Mouse (Mus musculus) neutrophil, adult 5-6 weeks (primary cell): Measurements from ENCODE around the gene Itgb2. TPM values are rescaled to one million over a fixed set of nuclear protein-coding genes. Genes with fewer than 3 reads are reported as not detected.

Experiments used
- ATAC-seq: fragments of 151-379, 151-347 bp; 2 replicates; pipeline ENCODE4 v1.8.0; 2017; ENCODE audit warnings: mild to moderate bottlenecking, moderate TSS enrichment; ENCODE audit not compliant: insufficient number of reproducible peaks, poor library complexity, low FRiP score, severe bottlenecking; ENCODE audit errors: extremely low read depth
- total RNA-seq: library from RNA; stranded (forward); fragments of 200-1000 nt; gene quantifications from 2 replicates; pipeline ENCODE4 v1.2.3, GENCODE M21; 2017

Gene Itgb2
- total RNA-seq, 1 experiment from 2014 or later: 452 TPM

DNA sequence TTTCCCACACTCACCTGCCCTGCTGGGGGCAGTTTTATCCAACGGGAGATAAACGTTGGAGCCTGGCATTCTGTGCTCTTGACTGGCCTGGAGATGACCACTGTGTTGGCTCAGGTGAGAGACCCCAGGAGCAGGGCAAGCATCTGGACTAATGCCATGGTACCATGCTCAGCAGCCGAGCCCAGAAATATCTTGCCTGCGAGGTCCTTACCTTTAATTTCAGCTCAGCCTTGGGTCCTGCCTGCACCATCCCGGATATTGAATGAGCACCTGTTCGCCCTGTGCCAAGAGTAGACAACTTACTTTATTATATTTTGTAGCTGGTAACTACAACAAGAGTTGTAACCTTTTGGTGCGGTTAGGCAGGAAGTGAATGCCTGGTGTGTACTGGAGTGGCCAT lies 76.8 kb downstream of the Itgb2 start:
- no peak; the same call in 1 of the 2 replicates for ATAC-seq

DNA sequence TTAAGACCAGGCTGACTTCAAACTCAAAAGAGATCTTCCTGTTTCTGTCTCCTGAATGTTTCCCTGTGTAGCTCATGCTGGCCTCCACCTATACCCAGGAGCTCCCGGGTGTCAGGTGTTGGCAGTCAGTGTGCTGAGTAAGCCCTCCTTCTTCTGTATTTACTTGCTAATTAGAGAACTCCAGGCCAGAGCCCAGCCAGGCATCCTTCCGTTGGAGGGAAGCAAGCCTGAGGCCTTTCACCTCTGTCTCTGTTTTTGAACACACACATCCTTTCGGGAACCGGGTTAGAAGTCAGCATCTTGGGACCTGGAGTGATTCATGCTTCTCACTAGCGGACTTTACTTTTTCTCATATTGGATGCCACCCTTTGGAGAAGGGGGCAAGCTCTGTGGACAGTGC lies 77.4 kb downstream of the Itgb2 start:
- no peak for ATAC-seq

DNA sequence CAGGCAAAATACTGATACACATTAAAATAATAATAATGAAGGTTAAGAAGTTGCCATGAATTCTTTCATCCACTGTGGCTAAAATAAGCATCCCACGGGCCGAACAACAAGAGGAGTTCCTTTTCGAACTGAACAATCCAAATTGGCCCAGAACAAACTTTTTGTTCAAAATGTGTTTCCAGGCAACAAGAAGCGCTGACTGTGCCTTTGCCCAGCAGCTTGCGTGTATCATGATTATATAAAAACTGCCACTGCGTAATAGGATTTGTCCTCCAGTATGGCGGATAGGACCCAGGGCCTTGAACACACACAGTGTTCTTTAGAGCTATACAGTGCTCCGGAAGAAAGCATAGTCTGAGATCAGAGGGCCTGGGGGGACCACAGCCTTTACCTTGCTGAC lies 78.5 kb downstream of the Itgb2 start:
- ATAC-seq: no peak

DNA sequence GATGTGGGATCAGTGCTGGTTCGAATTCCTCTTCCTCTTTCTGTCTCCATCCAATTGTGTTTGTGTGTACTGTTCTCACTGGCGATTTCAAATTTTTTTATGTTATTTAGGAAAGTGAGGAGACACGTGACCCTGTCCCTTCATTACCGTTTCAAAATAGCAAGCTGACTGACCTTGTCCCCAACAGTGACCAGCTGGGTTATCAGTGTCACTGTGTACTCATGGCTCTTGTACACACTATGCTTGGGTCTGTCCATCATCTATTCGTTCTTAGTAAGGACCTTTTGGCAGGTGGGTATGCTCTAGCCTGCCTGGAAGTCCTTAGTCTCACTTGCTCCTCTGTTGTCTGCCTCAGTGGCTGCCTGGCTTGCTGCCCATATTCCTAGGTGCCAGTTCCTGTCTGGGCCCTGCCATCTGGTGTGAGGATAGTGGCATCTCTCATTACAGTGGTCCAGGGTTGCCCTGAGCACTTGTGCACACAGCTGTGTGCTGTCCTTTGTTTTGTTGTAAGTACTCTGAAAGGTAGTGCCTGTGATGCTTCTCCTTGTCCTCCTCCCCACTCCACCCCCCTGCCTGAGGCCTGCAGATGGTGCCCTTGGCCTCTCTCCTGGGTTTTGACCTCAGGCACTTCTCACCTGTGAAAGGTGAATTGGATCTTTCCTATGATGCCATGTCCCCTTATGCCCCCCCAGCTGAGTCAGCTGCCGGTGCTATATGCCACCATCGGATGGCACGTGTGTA lies 80.3 kb downstream of the Itgb2 start:
- ATAC-seq: no peak

DNA sequence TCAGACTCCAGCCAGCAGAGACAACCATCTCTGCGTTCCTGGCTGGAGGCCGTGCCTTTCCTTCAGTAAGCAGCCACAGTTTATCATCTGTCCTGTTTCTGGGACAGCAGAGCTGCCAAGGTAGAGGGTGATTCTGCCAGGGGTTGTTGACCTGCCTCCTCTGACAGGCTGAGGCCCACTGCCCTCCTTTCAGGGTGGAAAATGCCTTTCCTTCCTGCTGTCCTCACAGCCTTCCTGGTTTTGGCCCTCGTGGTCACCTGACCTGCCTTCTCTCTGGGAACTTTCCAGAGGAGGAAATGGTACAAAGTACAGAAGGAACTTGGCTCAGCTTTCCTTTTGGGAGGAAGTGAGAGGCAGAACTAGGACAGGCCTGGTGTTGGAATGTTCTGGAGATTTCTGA lies 83.4 kb downstream of the Itgb2 start:
- ATAC-seq: no peak

Other genes starting within 250 kb of the Itgb2 start
- 0.35 and 0.74 TPM in 2 replicates for gene Adarb1, start 112.0 kb upstream of the Itgb2 start, total RNA-seq
- 23.3 and 29.5 TPM in 2 replicates for gene Fam207a, start 14.5 kb upstream of the Itgb2 start, total RNA-seq
- 78.7 and 87.5 TPM in 2 replicates for gene Pttg1ip, start 51.5 kb downstream of the Itgb2 start, total RNA-seq
- gene Sumo3, start 75.8 kb downstream of the Itgb2 start, total RNA-seq: 32.6 and 52.2 TPM in 2 replicates
- not detected in 2 replicates for gene Gm49325, start 75.9 kb downstream of the Itgb2 start, total RNA-seq
- gene Ube2g2, start 92.0 kb downstream of the Itgb2 start, total RNA-seq: 21.9 and 23.3 TPM in 2 replicates
- gene Tspear, start 156.3 kb downstream of the Itgb2 start, total RNA-seq: not detected in 2 replicates
- gene Gm19402, start 160.5 kb downstream of the Itgb2 start, total RNA-seq: not detected in 2 replicates
- not detected in 2 replicates for gene Gm9508, start 167.0 kb downstream of the Itgb2 start, total RNA-seq
- gene Gm10272, start 176.4 kb downstream of the Itgb2 start, total RNA-seq: not detected in 2 replicates
- gene Gm10024, start 181.2 kb downstream of the Itgb2 start, total RNA-seq: not detected in 2 replicates
- not detected in 2 replicates for gene Gm10142, start 185.6 kb downstream of the Itgb2 start, total RNA-seq
- gene Krtap12-1, start 190.3 kb downstream of the Itgb2 start, total RNA-seq: not detected in 2 replicates
- not detected in 2 replicates for gene Gm10100, start 196.2 kb downstream of the Itgb2 start, total RNA-seq
- gene Gm18596, start 212.4 kb downstream of the Itgb2 start, total RNA-seq: not detected in 2 replicates
- gene Gm9736, start 221.1 kb downstream of the Itgb2 start, total RNA-seq: not detected in 2 replicates
- gene Gm3233, start 229.4 kb downstream of the Itgb2 start, total RNA-seq: not detected in 2 replicates
- gene Gm3238, start 241.1 kb downstream of the Itgb2 start, total RNA-seq: not detected in 2 replicates
- not detected in 2 replicates for gene Gm7138, start 246.7 kb downstream of the Itgb2 start, total RNA-seq